Mouse (Mus musculus) neural tube, embryonic 12.5 days (tissue): ENCODE results near the gene Kif9. TPM values are rescaled to one million over a fixed set of nuclear protein-coding genes. Genes with fewer than 3 reads are reported as not detected.

Experiments
- polyA plus RNA-seq: library from polyadenylated mRNA; unstranded; fragments of >200 nt; fragmentation: Nextera tagmentation; extraction: Ambion mirVana; gene quantifications from 2 replicates; pipeline ENCODE4 v1.2.1, GENCODE M21; 2016

Gene Kif9
- polyA plus RNA-seq, 1 experiment from 2014 or later: 1.7 TPM

Other genes starting within 250 kb of the Kif9 start
- gene Cspg5, start 233.2 kb upstream of the Kif9 start, polyA plus RNA-seq: 36.2 and 42.6 TPM in 2 replicates
- gene Elp6, start 171.8 kb upstream of the Kif9 start, polyA plus RNA-seq: 39.9 and 41.2 TPM in 2 replicates
- gene Scap, start 143.7 kb upstream of the Kif9 start, polyA plus RNA-seq: 40.1 and 43.5 TPM in 2 replicates
- gene Ptpn23, start 68.7 kb upstream of the Kif9 start, polyA plus RNA-seq: 17.6 and 22.7 TPM in 2 replicates
- gene Ngp, start 57.2 kb upstream of the Kif9 start, polyA plus RNA-seq: 2.4 and 4.3 TPM in 2 replicates
- 12.3 and 13.0 TPM in 2 replicates for gene Klhl18, start 264 bp upstream of the Kif9 start, polyA plus RNA-seq
- gene Setd2, start 55.6 kb downstream of the Kif9 start, polyA plus RNA-seq: 37.4 and 41.3 TPM in 2 replicates
- gene Nradd, start 147.5 kb downstream of the Kif9 start, polyA plus RNA-seq: 41.2 and 42.7 TPM in 2 replicates
- 1.6 and 2.6 TPM in 2 replicates for gene Nbeal2, start 177.2 kb downstream of the Kif9 start, polyA plus RNA-seq
- 125 and 133 TPM in 2 replicates for gene Ccdc12, start 179.5 kb downstream of the Kif9 start, polyA plus RNA-seq